Mouse (Mus musculus) stomach, adult 2 months (tissue): ENCODE results near the gene Nolc1. TPM values are rescaled to one million over a fixed set of nuclear protein-coding genes. Genes with fewer than 3 reads are reported as not detected.

Source experiments
- polyA plus RNA-seq: library from polyadenylated mRNA; depleted of rRNA; stranded (reverse); fragments of >200 nt; gene quantifications from 2 replicates; pipeline ENCODE4 v1.2.3, GENCODE M21; 2012; rRNA removed

The Nolc1 gene
- 1.5 and 1.9 TPM in 2 replicates for polyA plus RNA-seq

DNA sequence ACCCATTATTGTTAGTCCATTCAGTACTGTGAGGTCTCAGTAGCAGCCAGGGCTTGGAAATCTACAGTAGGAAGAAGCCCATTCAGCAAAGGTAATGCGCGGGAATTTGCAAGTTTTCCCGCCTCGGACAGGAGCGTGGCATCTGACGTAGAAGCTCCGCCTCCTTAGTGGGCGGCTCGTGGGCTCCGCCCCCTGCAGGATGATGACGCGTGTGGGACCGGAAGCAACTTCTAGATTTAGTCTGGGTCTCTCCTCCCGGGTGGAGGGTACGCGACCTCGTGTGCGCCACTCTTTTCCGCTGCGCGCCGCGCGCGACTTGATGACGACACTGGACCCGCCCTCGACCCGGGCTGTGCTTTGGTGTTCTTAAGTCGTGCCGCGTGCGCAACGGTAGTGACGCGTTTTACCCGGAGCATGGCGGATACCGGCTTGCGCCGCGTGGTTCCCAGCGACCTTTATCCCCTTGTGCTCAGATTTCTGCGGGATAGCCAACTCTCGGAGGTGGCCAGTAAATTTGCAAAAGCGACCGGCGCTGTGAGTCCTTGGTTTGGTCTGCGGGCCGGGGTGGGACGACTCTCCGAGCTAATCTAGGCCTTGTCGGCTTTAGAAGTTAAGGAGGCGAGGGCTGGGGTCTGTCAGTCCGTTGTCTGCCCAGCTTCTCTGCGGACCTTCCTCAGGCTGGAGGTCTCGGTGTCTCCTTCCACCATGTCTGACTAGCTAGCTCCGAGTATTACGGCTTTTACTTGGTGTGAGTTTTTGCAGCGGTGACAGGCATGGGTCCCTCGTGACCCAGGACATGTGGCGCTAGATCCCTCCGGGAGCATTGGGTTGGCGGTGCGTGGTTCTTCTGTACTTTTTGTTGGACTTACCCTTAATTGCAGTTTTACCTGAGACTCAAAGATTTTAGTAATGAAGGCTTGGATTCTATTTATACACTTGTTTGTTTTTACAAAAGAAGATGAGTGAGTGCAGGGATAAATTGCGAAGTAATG, at the start of gene Nolc1:
Gene Nolc1, plus strand, starts transcription at position 248 of the 992 bp plus-strand sequence.

DNA sequence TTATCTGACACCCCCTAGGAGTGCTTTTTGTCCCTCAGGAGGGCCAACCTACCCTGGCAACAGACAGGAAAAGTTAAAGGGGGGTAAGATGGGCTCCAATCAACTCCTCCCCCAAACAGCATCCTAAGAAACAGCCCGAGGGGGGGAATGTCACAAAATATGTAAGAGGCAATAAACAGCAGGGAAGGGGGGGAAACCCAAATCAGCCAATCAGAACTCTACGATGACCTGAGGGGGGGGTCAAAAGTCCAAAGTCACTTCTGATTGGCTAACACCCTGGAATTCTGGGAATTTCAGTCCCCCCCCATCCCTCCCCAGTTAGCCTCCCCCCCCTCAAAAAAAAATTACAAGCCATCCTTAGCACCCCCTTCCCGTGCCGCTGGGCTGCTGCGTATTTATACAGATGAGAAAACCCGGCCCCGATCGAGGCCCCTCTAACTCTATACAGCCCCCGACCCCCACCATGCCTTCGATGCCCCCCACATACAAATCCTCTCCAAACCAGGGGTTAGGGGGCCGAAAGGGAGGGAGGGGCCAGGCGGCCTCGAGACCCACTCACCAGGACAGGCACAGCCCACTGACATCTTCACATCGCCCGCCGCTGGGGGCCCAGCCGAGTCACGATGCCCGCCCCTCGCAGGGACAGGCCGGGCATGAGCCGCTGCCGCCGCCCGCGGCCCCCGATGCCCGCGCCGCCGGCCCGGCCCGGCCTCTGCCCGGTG, 31.2 kb upstream of the Nolc1 start, which contains the start of gene Pprc1:
Gene Pprc1, plus strand, starts transcription at position 616 of the 722 bp plus-strand sequence.

DNA sequence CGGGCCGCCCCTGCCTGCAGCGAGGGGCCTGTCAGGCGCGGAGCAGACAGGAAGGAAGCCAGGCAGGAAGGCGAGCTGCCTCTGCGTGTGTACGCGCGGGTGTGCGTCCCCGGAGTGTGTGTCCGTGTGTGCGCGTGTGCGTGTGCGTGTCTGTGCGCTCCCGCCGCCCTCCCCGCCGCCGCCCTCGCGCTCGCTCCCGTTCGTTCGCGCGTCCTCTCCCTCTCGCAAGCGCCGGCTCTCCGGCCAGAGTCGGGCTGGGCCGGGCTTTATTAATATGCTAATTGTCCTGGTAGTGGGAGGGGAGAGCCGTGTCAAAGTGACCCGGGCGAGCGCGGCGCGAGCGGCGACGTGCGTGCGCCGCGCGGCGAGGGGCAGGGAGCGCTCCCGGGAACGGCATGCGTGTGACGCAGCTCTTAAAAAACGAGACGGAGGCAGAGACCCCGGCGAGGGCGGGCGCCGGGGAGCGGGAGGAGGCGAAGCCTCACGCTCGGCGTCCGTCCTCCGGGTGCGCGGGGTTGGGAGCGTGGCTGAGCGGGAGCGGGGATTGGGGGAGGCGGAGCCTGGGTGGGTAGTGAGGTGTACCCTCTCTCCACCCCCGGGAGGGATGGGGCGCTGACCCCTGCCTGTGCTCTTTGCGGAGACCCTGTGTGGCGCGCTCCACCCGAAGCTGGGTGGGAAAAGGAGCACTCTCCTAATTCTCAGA, 30.5 kb upstream of the Nolc1 start, which contains the start of gene Ldb1:
Gene Ldb1, minus strand, starts transcription at position 222 of the 703 bp plus-strand sequence.

DNA sequence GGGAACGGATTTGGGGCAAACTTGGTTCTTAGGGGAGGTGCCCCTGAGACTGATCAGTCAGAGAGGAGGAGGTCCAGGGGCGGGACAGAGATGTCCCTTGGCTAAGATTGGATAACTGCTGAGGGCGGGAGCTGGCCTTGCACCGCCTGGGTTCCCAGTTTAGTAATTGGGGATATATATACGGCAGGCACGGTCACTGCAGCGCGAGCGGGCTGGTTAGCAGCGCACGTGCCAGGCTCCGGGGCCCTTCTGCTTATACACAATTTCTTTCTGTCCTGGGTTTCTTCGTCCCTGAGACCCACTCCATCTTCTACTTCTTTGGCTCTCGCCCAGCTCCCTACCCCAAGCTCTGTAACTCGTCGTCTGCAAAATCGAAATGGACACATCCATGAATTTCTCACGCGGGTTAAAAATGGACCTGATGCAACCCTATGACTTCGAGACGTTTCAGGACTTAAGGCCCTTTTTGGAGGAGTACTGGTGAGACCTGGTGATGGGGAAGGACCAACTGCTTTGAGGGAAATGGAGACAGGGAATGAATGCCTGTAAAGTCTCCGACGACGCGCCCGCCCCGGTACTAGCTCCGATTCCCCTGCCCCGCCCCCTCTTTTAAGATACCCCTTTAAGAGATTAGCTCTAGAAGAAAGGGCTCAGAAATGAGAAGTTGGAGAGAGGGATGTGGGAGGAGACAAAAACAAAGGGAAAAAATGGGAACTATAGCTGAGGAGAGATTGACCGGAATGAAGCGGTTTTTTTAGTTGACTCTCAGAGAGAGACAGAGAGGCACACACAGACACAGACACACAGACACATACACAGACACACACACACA, 56.2 kb downstream of the Nolc1 start, which contains the start of gene Elovl3:
Gene Elovl3, plus strand, starts transcription at position 204 of the 832 bp plus-strand sequence.

Other genes with a start within 250 kb of the Nolc1 start
- 2.9 and 3.2 TPM in 2 replicates for gene Armh3, start 77.4 kb upstream of the Nolc1 start, polyA plus RNA-seq
- gene Hps6, start 72.4 kb upstream of the Nolc1 start, polyA plus RNA-seq: 3.5 and 4.7 TPM in 2 replicates
- 7.7 and 9.5 TPM in 2 replicates for gene Pprc1, start 31.0 kb upstream of the Nolc1 start, polyA plus RNA-seq
- 55.3 and 56.3 TPM in 2 replicates for gene Ldb1, start 30.6 kb upstream of the Nolc1 start, polyA plus RNA-seq
- gene Elovl3, start 56.0 kb downstream of the Nolc1 start, polyA plus RNA-seq: 0.03 TPM in 1 of 2 replicates, not detected in the other
- gene Pitx3, start 72.5 kb downstream of the Nolc1 start, polyA plus RNA-seq: 0.42 and 0.43 TPM in 2 replicates
- 78.9 and 80.0 TPM in 2 replicates for gene Gbf1, start 76.6 kb downstream of the Nolc1 start, polyA plus RNA-seq
- gene Nfkb2, start 228.5 kb downstream of the Nolc1 start, polyA plus RNA-seq: 28.3 and 37.0 TPM in 2 replicates